Mouse (Mus musculus): ENCODE measurements around the gene Fcrlb.

The Fcrlb gene

GRCm38 (mm10) chr1:170871402-170871801 lies 41.3 kb downstream of the Fcrlb start:
- intact Hi-C loops (cut with DNase I): no loop called here

GRCm38 (mm10) chr1:170868905-170869283 lies 43.8 kb downstream of the Fcrlb start:
- intact Hi-C loops (cut with DNase I): no loop called here

DNA sequence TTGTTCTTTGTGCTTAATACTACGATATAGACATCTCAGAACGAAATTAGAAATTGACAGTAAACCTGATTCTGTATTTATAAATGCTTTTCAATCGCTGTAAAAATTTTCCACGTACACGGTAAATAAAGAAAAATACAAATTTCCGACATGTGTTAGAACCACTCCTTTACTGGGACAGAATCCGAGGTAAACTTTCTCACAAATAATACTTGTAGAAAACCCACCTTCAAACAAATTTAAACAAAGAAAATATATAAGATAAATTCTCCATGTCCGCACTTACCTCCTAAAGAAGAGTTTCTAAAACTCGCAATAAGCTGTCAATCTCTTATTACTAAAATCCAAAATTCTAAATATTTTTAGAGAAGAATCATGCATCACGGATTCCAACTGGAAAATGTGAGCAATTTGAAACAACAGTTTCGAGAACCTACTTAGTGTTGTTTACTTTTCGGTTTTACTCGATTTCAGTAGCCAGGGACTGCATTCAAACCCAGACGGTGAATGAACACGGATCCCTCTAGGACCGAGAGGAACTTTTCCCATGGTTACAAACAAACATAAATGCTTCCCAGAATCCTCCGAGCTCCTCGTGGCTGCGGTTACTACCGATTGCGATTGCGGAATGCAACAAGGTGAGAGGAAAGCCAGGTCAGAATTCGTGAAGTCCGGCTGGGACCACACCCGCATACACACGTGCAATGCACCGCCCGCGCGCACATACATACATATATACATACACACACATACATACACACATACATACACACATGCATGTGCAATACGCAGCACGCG lies 44.4 kb downstream of the Fcrlb start:
- intact Hi-C loops (cut with DNase I): no loop called here

DNA sequence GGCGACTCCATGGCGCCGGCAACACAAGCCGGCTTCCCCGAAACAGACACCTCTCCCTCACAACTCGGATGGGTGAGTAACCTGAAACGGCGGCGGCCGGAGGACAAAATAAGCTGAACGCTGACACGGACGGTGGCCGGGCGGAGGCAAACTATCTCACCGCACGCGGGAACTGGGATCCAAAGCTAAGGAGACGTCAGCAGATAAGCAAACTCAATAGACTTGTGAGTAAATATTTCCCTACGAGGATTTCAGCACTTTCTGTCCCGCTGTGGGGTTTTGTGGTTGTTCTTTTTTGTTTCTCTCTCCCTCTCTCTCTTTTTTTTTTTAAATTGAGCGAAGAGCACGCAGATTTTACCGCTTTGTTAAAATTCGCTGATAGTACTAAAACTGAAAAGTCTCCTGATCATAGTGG lies 45.0 kb downstream of the Fcrlb start, which contains the start of gene Atf6:
TSS of gene Atf6 (minus strand) at position 81 of the 415 bp plus-strand sequence.
- intact Hi-C loops (cut with DNase I): no loop called here

DNA sequence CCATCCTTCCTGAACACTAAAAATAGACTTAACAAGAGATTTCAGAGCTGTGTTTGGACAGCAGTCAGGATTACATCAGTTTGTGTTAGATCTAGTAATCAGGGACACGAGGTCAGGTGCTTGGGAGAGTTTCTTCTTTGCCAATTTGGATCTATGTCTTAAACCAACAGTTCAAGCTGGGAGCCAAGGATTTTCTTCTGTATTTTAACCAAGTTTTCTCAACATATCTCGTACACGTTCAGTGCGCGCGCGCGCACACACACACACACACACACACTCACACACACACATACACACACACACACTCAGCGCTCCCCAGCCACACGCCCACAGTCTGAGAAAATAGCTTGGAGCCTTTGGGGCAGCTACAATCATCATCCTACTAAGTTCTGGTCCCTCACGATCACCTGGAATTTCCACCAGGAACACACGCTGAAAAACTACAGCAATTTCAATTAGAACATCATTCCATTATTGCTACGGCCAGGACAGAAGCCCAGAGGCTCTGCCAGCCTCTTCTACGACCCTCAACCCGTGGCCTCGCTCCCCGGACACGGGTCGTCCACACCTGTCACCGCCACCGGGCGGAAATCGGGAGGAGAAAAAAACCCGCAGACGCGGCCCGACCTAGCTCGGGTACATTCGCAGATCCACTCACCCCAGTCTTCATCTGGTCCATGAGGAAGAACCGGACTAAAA lies 45.6 kb downstream of the Fcrlb start:
- intact Hi-C loops (cut with DNase I): no loop called here

- intact Hi-C loops (cut with DNase I): no loop called here
Measured at GRCm38 (mm10) chr1:170865406-170865805, 47.3 kb downstream of the Fcrlb start.

DNA sequence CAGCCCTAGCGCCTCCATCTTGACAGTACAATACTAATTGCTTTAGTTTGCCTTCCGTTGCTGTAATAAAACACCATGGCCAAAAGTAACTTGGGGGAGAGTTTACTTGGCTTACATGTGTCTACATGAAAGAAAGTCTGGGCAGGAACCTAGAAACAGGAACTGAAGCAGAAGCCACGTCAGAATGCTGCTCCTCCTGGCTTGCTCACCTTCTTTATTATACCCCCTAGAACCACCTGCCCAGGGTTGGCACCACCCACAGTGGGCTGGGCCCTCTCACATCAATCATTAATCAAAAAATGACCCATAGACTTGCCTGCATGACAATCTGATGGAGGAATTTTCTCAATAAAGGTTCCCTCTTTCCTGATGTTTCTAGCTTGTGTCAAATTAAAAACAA lies 48.0 kb downstream of the Fcrlb start:
- intact Hi-C loops (cut with DNase I): no loop called here

DNA sequence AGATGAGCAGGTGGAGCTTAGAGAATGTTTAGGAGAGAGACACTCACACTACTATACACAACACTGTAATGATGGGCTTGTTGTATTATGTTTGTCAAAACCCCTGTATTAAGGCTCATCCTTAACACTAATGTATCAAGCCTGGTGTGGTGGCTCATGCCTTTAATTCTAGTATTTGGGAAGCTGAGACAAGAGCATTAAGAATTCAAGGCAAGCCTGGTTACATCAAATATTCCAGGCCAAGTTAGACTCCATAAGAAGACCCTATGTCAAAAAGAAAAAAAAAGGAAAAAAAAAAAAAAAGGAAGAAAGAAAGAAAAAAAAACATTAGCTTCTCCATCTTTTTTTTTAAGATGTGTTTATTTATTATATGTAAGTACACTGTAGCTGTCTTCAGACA lies 48.5 kb downstream of the Fcrlb start:
- intact Hi-C loops (cut with DNase I): no loop called here

DNA sequence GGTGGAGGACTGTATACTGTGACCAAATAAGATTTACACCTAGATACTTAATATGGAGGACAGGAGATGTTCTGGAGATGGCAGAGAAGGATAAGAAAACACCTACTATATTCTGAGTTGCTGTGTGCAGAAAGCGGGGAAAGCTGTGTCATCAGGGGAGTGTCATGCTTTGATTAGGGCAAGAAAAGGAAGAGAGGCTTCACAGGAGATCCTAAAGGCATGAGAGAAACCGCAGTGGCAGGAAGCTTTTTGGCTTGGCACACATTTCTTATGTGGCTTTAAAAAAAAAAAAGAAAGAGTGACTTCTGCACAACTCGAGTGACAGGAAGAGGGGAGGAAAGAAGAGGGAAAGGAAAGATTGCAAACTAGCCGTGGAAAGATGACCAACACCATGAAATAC lies 49.7 kb downstream of the Fcrlb start:
- intact Hi-C loops (cut with DNase I): no loop called here

DNA sequence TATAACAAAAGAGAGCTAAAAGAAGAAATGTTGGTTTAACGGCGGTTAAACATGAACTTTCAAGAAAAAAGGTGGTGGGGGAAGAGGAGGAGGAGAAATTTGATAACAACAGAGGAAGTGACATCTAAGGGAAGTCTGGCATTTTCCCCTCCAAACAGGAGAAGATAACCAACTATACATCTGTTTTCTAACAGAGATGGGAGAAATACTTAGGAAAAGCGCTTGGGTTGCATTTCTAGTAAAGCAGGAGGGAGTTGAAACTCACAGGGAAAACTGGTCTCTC lies 50.4 kb downstream of the Fcrlb start:
- intact Hi-C loops (cut with DNase I): no loop called here

- intact Hi-C loops (cut with DNase I): no loop called here
Measured at GRCm38 (mm10) chr1:170861671-170862434, 50.9 kb downstream of the Fcrlb start.

- intact Hi-C loops (cut with DNase I): no loop called here
Measured at GRCm38 (mm10) chr1:170858872-170859271, 53.9 kb downstream of the Fcrlb start.

DNA sequence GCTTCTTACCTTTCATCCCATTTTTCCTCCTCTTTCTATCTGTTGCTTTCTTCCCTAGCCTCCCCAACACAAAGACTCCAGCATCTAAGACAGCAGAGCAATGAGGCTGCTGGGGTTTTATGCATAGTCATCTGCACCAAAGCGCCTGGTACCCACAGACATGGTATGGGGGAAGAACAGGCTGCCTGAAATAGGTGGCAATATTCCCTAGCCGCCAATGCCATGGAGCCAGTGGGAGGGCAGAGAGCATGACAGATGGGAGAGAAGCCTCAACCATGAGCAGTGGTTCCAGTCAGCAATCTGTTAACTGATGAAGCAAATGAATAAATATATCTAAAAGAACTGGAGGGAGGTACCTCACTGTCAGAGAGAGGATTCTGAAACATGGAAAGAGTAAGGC lies 55.4 kb downstream of the Fcrlb start:
- intact Hi-C loops (cut with DNase I): no loop called here

Data from adrenal gland (tissue).